Mouse (Mus musculus) 3134 (cell line): ENCODE measurements around the gene Cdyl2.

ENCODE experiments used
- DNase-seq: peaks from one replicate; pipeline ENCODE4 v3.0.0-alpha.2; 2011; ENCODE audit warnings: low spot score; ENCODE audit not compliant: insufficient read length; ENCODE audit errors: extremely low read depth

Cdyl2 gene

GRCm38 (mm10) chr8:116623591-116623990 lies 109.2 kb downstream of the Cdyl2 start:
- no peak for DNase-seq

GRCm38 (mm10) chr8:116622326-116622725 lies 110.5 kb downstream of the Cdyl2 start:
- no peak for DNase-seq

DNA sequence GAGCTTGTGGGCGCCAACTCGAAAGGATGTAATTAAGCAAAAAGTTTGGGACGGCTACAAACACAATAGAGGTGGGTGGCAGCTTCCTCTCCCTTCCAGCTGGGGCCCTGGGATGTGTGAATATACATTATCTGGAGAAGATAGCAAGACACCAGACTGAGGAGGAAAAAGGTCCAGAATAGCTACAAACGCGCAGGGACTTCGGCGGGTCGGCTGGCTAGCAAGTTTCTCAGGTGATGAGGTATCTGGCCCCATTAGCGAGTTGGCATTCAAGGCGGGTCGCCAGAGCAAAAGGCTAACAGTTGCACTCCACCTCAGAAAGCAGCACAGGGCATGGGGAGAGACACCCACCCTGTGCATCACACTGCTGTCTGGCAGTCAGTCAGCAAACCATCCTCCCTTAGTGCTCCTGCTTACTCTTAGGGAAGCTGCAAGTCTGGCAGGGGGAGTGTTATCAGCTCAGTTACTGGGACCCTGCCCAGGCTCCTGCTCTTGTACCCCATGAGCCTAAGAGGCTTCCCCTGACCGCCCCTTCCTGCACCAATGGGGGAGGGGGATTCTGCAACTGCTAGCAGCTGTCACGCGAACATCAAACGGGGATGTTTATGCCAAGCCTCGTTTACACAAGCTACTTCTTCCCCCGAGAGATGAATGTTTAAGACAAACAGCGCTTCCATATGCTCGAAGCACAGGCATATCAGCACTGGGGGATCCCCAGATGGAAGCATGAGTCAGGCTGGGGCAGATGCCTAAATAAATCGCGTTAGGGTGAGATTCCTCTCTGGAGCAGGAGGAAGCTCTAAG lies 111.4 kb downstream of the Cdyl2 start:
- DNase-seq: no peak

DNA sequence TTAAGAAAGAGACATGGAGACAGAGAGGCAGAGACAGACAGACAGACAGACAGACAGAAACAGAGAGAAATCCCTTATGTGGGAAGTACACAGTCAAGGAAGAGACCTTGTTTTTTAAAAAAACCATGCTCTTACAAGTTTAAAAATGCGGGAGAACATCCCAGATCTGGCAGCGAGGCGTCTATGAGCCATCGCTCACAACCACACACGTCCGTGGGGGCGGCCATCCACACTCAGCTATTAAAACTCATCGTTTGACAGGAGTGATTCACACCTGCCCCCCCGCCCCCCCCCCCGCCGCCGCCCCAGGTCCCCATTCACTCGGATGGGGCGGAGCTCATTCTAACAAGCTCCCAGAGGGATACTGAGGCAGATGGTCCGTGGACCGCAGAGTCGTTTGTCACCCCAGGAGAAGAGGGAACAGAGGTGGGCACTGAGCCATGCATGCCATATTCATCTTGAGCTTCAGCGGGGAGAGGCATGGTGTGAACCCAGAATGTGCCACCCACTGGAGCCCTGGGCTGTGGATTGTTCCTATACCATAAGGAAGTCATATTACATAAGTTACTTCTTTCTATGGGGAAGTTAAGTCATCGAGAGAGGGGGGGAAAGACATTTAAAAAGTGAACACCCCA lies 113.0 kb downstream of the Cdyl2 start:
- DNase-seq: no peak

DNA sequence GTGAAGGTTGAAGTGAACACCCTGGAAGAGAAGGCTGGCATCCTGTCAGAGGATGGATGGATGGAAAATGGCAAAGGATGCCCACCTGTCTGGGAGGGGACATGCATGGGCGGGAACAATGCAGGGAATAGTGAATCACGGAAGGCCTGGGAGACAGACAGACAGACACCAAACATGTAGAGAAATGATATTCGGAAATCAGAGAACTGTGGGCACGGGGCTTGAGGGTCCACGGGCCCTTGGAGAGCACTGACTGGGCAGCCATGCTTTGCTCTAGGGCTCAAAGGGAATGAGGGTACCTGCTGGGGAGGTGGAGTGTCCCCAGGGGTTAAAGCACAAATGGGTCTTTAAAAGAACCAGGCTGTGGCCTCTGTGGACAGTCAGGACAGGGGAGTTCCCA lies 113.6 kb downstream of the Cdyl2 start:
- no peak for DNase-seq

GRCm38 (mm10) chr8:116618797-116619196 lies 114.0 kb downstream of the Cdyl2 start:
- no peak for DNase-seq

DNA sequence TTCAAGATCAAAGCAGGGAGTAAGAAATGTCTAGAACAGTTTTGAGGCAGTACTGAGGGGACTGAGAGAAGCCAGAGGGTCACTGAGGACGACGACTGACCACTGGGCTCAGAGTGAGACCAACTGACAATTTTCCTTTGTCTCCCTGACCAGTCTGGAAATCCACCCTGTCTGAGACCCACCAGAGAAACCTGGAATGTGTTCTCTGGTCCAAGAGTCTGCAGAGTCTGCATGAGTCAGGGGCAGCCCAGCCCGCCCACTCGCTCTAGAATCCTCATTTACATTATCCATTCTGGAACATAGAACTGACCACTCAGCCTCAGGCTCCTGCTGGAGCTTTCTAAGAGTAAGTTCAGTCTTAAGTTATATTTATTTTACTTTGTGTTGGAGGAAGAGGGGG lies 114.9 kb downstream of the Cdyl2 start:
- no peak for DNase-seq

- no peak for DNase-seq
Measured at GRCm38 (mm10) chr8:116616369-116616768, 116.4 kb downstream of the Cdyl2 start.

GRCm38 (mm10) chr8:116614901-116615300 lies 117.9 kb downstream of the Cdyl2 start:
- no peak for DNase-seq

DNA sequence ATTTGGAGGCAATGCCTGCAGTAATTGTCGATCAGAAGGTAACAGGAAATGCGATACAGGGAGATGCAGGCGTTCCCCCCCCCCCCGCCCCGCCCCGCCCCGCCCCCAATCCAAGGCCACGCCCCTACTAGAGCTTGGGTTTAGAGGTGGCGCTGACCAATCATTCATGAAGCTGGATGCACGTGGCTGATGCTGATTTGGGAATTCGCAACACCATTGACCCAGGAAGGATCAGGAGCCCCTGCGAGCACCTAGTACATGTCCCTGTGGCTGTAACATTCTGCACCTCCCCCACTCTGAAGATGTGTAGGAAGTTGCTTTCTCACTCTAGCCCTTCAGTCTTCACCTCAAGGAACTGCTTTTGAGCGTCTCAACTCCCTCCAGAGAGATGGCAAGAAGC lies 126.6 kb downstream of the Cdyl2 start:
- no peak for DNase-seq

DNA sequence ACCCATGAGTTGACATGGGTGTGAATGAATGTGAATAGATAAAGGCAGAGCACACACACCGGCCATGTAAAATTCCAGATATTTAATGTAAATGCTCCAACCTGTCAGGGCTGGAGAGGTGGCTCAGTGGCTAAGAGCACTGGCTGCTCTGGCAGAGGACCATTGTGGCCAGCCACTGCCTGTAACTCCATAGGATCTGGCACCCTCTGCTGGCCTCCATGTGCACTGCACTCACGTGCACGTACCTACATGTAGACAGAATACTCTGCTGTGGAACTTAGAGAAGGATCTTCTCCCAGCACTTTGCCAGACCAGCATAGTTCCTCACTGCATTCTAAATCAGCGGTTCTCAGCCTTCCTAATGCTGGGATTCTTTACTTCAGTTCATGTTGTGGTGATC lies 130.0 kb downstream of the Cdyl2 start:
- DNase-seq: no peak

DNA sequence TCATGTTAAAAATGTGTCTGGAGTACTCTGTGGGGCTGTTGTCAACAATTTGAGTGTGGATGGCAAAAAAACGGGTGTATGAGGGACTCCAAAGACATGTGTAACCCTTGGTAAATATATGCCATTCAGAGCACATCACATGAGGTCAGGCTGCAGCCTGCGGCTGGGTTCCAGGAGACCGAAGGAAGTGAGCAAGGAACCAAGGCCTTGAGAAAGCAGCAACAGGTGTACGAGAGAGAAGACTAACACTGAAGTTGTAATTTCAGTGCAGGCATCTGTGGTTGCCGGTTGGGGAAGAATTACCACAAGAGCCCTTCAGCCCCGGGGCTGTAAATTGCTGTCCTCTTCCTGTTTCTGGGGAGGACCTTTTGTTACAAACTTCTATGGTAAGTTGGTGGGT lies 133.1 kb downstream of the Cdyl2 start:
- no peak for DNase-seq

DNA sequence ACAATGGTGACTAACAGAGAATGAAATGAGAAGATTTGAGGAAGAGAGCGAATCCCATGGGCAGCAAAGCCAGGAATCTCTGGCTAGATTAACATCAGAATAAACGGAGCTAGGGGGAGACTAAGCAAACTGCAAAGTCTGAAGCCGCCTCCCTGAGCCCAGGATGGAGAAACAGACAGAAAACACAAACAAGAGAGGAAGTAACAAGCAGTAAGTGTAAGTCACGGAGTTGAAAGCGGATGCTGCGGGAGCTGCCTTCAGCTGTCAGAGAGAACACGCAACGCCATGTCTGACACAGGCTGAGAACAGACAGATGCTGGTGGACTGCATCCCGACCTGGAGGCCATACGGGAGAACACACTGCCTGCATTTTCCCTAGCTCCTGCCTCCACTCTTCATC lies 141.6 kb downstream of the Cdyl2 start:
- no peak for DNase-seq

DNA sequence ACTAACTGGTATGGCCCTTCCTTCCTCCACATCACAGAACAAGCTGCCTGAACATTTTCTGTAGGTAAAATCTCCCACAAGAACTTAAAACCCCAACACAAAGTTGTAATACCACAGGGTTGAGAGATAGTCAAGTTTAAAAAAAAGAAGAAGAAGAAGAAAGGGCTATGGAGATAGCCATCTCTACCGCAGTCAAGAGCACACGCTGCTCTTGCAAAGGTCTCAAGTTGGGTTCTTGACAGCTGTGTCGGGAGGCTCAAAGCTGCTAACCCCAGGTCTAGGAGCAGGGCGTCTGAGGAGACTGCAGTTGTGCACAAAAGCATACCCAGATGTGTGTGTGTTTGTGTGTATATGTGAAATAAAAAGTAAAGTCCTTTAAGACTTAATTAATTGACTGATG lies 142.2 kb downstream of the Cdyl2 start:
- DNase-seq: no peak

DNA sequence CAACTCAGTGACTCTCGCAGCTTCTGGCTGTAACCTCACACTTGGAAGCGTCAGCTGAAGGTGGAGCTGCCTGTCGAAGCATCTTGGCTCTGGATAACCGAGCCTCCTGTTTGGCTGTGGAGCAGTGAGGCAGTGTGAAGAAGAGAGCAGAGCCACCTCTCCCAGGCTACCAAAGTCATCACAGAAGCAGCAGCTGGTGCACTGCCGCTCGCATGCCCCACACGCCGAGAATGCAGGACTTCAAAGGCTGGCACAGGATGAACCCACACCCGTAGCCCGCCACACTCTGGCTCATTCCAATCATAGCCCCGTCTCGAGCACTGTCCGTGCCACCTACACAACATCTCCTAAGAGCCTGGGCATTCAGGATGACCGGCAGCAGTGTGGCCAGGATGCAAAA lies 142.7 kb downstream of the Cdyl2 start:
- no peak for DNase-seq

DNA sequence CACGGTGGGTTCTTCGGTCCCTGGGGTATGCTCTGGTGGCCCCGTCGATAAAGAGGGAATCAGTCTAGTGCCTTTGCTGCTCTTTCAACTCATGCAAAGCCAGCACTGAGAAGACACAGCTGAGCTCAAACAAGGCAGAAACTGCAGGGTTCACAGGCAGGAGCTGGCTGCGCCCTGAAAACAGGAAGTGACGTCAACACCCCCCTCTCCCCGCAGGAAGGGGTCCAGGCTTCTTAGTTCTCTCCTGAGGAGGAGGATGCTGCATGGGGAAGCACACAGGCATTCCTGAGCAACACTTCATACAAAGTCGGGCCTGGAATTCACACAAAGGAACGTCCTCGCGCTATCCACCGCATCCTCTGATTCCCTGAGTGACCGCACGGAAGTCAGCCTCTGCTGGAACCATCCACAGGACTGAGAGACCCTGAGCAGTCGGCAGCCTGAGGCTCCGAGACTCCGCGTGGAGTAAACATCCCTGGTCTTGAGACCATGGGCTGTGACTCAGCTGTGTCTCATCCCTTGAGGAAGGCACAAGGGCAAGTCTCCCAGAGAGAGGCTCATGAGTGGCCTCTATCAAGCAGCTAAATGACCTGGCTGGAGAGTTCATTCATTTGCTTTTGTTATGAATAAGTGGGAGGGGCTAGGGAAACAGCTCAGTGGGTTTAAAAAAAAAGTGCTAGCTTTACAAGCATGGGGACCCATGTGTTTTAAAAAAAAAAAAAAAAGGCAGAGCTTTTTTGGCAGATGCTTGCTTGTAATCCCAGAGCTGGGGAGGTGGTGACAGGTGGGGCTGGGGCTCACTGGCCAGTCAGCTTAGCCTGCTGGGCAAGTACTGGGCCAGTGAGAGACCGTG lies 144.9 kb downstream of the Cdyl2 start:
- DNase-seq: peak; percentile 27

- DNase-seq: no peak
Measured at GRCm38 (mm10) chr8:116581318-116582019, 151.3 kb downstream of the Cdyl2 start.

DNA sequence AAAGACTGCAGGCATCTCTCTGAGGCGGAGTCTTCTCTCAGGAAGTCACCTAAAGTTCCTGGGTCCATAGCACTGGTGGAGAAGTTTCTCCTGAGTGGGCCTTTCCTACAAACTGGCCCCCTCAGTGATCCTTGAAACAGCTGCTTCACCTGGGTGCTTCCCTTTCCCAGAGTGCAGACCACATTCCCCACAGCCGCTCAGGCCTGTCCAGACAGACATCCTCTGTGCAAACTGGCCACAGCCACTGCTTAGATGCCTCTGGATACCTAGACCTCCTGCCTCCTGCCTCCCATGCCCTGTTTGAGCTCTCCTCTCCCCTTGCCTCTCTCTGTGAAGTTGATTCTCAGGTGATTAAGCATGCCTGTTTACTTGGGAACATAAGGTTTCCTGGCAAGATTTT lies 156.1 kb downstream of the Cdyl2 start:
- DNase-seq: no peak

DNA sequence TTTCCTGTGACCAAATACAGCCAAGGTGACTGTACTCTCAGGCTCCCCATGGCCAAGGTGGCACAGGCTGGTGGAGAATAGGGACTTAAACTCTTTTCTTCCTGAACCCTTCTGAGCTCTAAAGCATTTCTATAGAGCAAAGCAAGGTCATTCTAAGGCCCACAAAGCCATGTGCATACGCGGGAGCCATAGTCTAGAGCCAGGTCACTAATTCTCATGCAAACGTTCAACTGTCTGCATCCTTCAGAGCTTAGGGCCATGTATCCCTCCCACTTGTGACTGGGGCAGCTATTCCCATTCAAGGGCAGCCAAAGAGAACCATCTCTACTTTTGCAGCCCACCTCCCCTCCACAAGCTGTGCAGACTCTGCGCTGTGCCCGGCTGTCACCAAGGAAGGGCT lies 159.7 kb downstream of the Cdyl2 start:
- no peak for DNase-seq

GRCm38 (mm10) chr8:116552778-116553177 lies 180.0 kb downstream of the Cdyl2 start:
- DNase-seq: no peak

GRCm38 (mm10) chr8:116552255-116552654 lies 180.5 kb downstream of the Cdyl2 start:
- DNase-seq: peak; percentile 15
